Mouse (Mus musculus) embryonic facial prominence, embryonic 10.5 days (tissue): Measurements from ENCODE around the gene Bmpr1a. TPM values are rescaled to one million over a fixed set of nuclear protein-coding genes. Genes with fewer than 3 reads are reported as not detected.

Experiments used
- DNase-seq: peaks from one replicate; pipeline ENCODE4 v3.0.0-alpha.2; 2017; ENCODE audit warnings: low spot score
- H3K27ac ChIP-seq: fragments of 300-500 bp; sonication (generic); replicated peaks from 2 replicates; pipeline ENCODE4 v1.5.1; 2016; ENCODE audit warnings: mild to moderate bottlenecking
- H3K27me3 ChIP-seq: fragments of 300-500 bp; sonication (generic); replicated peaks from 2 replicates; pipeline ENCODE4 v1.6.1; 2016; ENCODE audit warnings: low read depth, mild to moderate bottlenecking; ENCODE audit not compliant: poor library complexity, severe bottlenecking
- H3K36me3 ChIP-seq: fragments of 300-500 bp; sonication (generic); replicated peaks from 2 replicates; pipeline ENCODE4 v1.6.1; 2016; ENCODE audit warnings: mild to moderate bottlenecking, moderate library complexity
- H3K4me1 ChIP-seq: fragments of 300-500 bp; sonication (generic); 2 replicates; pipeline ENCODE4 v1.6.1; 2016
- H3K4me3 ChIP-seq: fragments of 300-500 bp; sonication (generic); 2 replicates; pipeline ENCODE4 v1.5.1; 2016; ENCODE audit warnings: mild to moderate bottlenecking, moderate library complexity
- H3K9me3 ChIP-seq: fragments of 300-500 bp; sonication (generic); 2 replicates; pipeline ENCODE4 v1.6.1; 2016; ENCODE audit warnings: mild to moderate bottlenecking
- WGBS: fragments of 180-500 bp; shearing (Covaris S2); methylation state at CpG from one replicate; pipeline ENCODE4 v1.1.7; 2016; 5-methylcytosine and 5-hydroxymethylcytosine counted together
- polyA plus RNA-seq: library from polyadenylated mRNA; unstranded; fragments of >200 nt; fragmentation: Nextera tagmentation; extraction: Ambion mirVana; gene quantifications from 2 replicates; pipeline ENCODE4 v1.2.1, GENCODE M21; 2016

Bmpr1a gene
- polyA plus RNA-seq, 1 experiment from 2014 or later: 52.8 TPM

- no peak for DNase-seq
These were observed 31.6 kb downstream of the Bmpr1a start for GRCm38 (mm10) chr14:34471591-34471990.

GRCm38 (mm10) chr14:34466291-34466690 lies 36.9 kb downstream of the Bmpr1a start:
- 78% methylated on average over 3 of the region's 3 CpGs for WGBS

More at GRCm38 (mm10) chr14:34471591-34471990, 31.6 kb downstream of the Bmpr1a start:
- Histone ChIP-seq H3K9me3 (no peaks in the 10 kb centered on the region), H3K27ac (no peak overlapping the region), H3K27me3 (no peaks in the 10 kb centered on the region), H3K4me1 (peaks cover 6% of the 10 kb centered on the region), H3K4me3 (no peak overlapping the region), H3K36me3 (no peaks in the 10 kb centered on the region)

DNA sequence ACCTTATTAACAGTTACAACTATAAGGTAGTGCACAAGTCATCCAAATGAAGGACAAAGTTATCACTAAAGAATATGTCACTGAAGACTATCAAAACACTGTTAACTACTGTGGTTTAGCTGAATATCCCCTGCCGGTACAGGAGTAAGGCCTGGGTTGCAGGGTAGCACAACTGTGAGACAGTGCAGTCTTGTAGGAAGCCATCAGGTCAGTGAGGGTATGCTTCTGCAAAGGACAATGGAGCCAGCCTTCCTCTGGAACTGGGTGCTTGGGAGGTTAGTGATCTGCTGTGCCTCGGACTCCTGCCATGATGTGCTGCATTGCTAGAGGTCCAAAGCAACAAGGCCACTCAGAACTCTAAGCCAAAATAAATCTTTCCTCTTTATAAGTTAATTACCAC lies 43.8 kb downstream of the Bmpr1a start:
- peaks cover 54% of the 10 kb centered on the region for H3K36me3 ChIP-seq
- H3K9me3 ChIP-seq: no peaks in the 10 kb centered on the region
- no peaks in the 10 kb centered on the region for H3K27me3 ChIP-seq
- no peak for DNase-seq
- no peak overlapping the region for H3K27ac ChIP-seq
- H3K4me1 ChIP-seq: peaks cover under 1% of the 10 kb centered on the region; the same call in 1 of the 2 replicates
- no peak overlapping the region for H3K4me3 ChIP-seq
- WGBS: 92% methylated on average over 2 of the region's 2 CpGs

More at GRCm38 (mm10) chr14:34466291-34466690, 36.9 kb downstream of the Bmpr1a start:
- Histone ChIP-seq H3K27ac (no peak overlapping the region), H3K9me3 (no peaks in the 10 kb centered on the region), H3K36me3 (no peaks in the 10 kb centered on the region), H3K4me3 (no peak overlapping the region), H3K4me1 (no peaks in the 10 kb centered on the region), H3K27me3 (no peaks in the 10 kb centered on the region)
- no peak for DNase-seq

DNA sequence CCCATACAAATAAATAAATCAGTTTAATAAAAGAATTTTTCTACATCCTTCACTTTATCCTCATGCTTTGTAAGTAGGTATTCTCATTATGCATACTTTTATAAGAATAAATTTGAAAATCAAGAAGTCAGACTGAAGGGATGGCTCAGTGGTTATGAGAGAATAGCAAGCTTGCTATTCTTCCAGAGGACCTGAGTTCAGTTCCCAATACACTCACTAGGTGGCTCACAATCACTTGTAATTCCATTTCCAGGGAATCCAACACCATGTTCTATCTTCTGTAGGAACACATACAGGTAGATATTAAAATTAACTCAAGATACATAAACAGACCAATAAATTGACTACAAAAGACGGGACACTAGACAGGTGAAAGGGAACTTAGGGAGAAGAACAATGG lies 44.3 kb downstream of the Bmpr1a start:
- H3K4me1 ChIP-seq: peaks cover 6% of the 10 kb centered on the region
- 85% methylated on average over 1 of the region's 1 CpGs for WGBS
- H3K36me3 ChIP-seq: peaks cover 56% of the 10 kb centered on the region
- H3K27me3 ChIP-seq: no peaks in the 10 kb centered on the region
- H3K4me3 ChIP-seq: no peak overlapping the region
- no peak overlapping the region for H3K27ac ChIP-seq
- no peaks in the 10 kb centered on the region for H3K9me3 ChIP-seq
- no peak for DNase-seq

- WGBS: 68% methylated on average over 3 of the region's 3 CpGs
- Histone ChIP-seq H3K27ac (peak overlapping the region; percentile 26; the same call in 1 of the 2 replicates), H3K9me3 (no peaks in the 10 kb centered on the region), H3K27me3 (no peaks in the 10 kb centered on the region), H3K4me1 (peaks cover 25% of the 10 kb centered on the region), H3K4me3 (no peak overlapping the region), H3K36me3 (peaks cover 50% of the 10 kb centered on the region)
- DNase-seq: no peak
These were observed 48.9 kb downstream of the Bmpr1a start for GRCm38 (mm10) chr14:34454282-34454681.

DNA sequence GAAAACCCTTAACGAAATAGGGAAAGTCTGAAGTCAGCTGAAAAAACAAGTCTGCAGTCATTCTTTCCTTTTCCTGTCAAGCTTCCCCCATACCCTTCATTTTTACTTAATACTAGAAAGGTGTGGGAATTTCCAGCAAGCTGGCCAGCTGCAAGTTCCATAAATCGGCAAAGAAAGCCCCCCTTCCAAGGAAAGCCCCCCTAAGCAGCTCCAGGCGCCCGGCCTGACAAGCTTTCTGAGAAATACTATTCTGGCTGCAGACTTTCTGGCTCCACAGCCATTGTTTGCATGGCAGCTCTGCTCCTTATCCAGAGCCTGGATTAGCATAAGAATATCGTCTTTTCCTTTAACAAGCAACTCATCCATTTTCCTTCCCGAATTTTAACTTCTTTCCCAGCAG lies 49.5 kb downstream of the Bmpr1a start:
- peaks cover 46% of the 10 kb centered on the region for H3K36me3 ChIP-seq
- H3K27me3 ChIP-seq: no peaks in the 10 kb centered on the region
- 0 out of 2 replicates have a peak overlapping the region, but pooled peaks have one; percentile 26 for H3K27ac ChIP-seq
- H3K4me3 ChIP-seq: no peak overlapping the region
- WGBS: 31% methylated on average over 6 of the region's 6 CpGs
- H3K9me3 ChIP-seq: no peaks in the 10 kb centered on the region
- peaks cover 25% of the 10 kb centered on the region for H3K4me1 ChIP-seq
- no peak for DNase-seq

DNA sequence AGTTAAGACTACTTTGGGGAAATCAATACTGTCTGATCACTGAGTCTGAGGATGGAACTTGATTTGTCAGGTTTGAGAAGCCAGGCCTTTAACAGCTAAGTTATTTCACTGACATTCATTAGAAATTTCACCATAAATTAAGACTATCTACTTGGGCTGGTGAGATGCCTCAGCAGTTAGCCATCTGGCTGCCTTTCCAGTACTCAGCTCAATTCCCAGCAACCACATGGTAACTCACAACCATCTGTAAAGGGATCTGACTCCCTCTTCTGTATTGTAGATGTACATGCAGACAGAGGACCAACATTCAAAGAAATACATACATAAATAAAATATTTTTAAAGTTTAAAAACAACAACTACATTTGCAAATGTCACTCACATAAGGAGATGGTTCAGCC lies 51.3 kb downstream of the Bmpr1a start:
- Histone ChIP-seq H3K36me3 (peaks cover 46% of the 10 kb centered on the region), H3K4me1 (peaks cover 25% of the 10 kb centered on the region), H3K4me3 (no peak overlapping the region), H3K9me3 (no peaks in the 10 kb centered on the region), H3K27ac (no peak overlapping the region), H3K27me3 (no peaks in the 10 kb centered on the region)
- DNase-seq: no peak

GRCm38 (mm10) chr14:34450451-34450850 lies 52.7 kb downstream of the Bmpr1a start:
- 0 out of 2 replicates have a peak, but pooled peaks cover 2% of the 10 kb centered on the region for H3K9me3 ChIP-seq
- peaks cover 51% of the 10 kb centered on the region for H3K36me3 ChIP-seq
- WGBS: 91% methylated on average over 5 of the region's 5 CpGs
- no peak overlapping the region for H3K4me3 ChIP-seq
- no peaks in the 10 kb centered on the region for H3K27me3 ChIP-seq
- no peak for DNase-seq
- no peak overlapping the region for H3K27ac ChIP-seq
- peaks cover 25% of the 10 kb centered on the region for H3K4me1 ChIP-seq

- Histone ChIP-seq H3K4me3 (no peak overlapping the region), H3K27me3 (no peaks in the 10 kb centered on the region), H3K36me3 (peaks cover 50% of the 10 kb centered on the region), H3K4me1 (peaks cover 25% of the 10 kb centered on the region), H3K9me3 (0 out of 2 replicates have a peak, but pooled peaks cover 2% of the 10 kb centered on the region), H3K27ac (no peak overlapping the region)
- DNase-seq: peak; percentile 36
- 39% methylated on average over 9 of the region's 9 CpGs for WGBS
These were observed 53.3 kb downstream of the Bmpr1a start for GRCm38 (mm10) chr14:34449807-34450206.

GRCm38 (mm10) chr14:34448398-34448797 lies 54.7 kb downstream of the Bmpr1a start:
- Histone ChIP-seq H3K4me1 (peaks cover 15% of the 10 kb centered on the region), H3K27ac (no peak overlapping the region), H3K36me3 (peaks cover 55% of the 10 kb centered on the region), H3K27me3 (no peaks in the 10 kb centered on the region), H3K4me3 (no peak overlapping the region), H3K9me3 (0 out of 2 replicates have a peak, but pooled peaks cover 2% of the 10 kb centered on the region)
- DNase-seq: no peak

DNA sequence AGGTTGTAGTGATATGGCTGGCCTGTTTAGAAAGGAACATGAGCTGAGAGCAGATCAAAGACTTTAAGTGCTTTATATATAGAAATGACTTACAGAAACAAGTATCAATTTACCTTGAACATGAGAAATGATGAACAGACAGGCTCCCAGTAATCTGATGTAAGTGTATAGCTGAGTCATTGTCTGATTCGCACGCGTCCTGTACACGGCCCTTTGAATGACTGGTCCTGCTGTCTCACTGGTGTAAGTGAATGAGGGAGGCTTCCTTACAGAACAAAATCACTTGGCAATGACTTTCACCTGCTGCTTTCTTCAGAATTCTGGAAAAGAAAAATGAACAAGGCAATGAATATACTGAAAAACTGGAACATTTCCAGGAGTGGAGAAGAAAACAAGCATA lies 55.5 kb downstream of the Bmpr1a start:
- Histone ChIP-seq H3K4me1 (peaks cover 12% of the 10 kb centered on the region), H3K4me3 (no peak overlapping the region), H3K36me3 (peaks cover 63% of the 10 kb centered on the region), H3K9me3 (0 out of 2 replicates have a peak, but pooled peaks cover 2% of the 10 kb centered on the region), H3K27me3 (no peaks in the 10 kb centered on the region), H3K27ac (no peak overlapping the region)
- DNase-seq: no peak
- 97% methylated on average over 4 of the region's 4 CpGs for WGBS

DNA sequence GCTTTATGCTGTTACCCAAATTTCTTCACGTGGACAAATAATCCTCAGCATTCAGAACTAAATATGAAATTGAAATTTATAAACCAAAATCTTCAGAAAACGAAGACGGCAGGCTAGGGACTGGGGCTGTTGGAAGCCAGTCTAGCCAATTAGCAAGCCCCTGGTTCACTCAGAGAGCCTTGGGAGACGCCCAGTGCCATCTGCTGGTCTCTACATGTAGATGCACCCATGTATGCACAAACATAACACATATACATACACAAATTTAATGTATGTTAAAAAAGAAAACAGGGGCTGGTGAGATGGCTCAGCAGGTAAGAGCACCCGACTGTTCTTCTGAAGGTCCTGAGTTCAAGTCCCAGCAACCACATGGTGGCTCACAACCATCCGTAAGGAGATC lies 56.5 kb downstream of the Bmpr1a start:
- Histone ChIP-seq H3K27ac (no peak overlapping the region), H3K27me3 (no peaks in the 10 kb centered on the region), H3K4me1 (peaks cover 12% of the 10 kb centered on the region), H3K9me3 (0 out of 2 replicates have a peak, but pooled peaks cover 2% of the 10 kb centered on the region), H3K4me3 (no peak overlapping the region), H3K36me3 (peaks cover 71% of the 10 kb centered on the region)
- DNase-seq: no peak
- 95% methylated on average over 6 of the region's 6 CpGs for WGBS

DNA sequence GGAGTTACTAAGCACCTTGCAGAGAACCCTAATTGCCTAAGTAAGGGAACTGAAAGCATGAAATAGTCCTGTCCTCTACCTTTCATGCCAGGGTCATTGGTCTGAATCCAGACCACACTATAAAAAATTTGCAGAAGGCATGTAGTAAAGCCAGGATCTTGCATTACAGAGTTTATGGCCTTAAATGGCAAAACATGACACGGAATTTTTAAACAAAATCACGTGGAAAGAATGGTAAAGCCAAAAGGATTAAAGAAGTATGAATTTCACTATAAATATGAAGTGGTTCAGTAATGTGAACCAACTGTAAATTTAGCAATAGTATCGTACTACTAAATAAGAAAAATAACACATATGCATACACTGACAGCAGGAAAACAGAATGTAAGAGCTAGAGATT lies 57.8 kb downstream of the Bmpr1a start:
- no peak overlapping the region for H3K27ac ChIP-seq
- H3K4me1 ChIP-seq: peaks cover 11% of the 10 kb centered on the region
- H3K9me3 ChIP-seq: 0 out of 2 replicates have a peak, but pooled peaks cover 2% of the 10 kb centered on the region
- H3K27me3 ChIP-seq: no peaks in the 10 kb centered on the region
- no peak for DNase-seq
- WGBS: 97% methylated on average over 3 of the region's 3 CpGs
- no peak overlapping the region for H3K4me3 ChIP-seq
- peaks cover 81% of the 10 kb centered on the region for H3K36me3 ChIP-seq
